Mouse (Mus musculus): Measurements from ENCODE around the gene Tex22.

Tex22 gene

DNA sequence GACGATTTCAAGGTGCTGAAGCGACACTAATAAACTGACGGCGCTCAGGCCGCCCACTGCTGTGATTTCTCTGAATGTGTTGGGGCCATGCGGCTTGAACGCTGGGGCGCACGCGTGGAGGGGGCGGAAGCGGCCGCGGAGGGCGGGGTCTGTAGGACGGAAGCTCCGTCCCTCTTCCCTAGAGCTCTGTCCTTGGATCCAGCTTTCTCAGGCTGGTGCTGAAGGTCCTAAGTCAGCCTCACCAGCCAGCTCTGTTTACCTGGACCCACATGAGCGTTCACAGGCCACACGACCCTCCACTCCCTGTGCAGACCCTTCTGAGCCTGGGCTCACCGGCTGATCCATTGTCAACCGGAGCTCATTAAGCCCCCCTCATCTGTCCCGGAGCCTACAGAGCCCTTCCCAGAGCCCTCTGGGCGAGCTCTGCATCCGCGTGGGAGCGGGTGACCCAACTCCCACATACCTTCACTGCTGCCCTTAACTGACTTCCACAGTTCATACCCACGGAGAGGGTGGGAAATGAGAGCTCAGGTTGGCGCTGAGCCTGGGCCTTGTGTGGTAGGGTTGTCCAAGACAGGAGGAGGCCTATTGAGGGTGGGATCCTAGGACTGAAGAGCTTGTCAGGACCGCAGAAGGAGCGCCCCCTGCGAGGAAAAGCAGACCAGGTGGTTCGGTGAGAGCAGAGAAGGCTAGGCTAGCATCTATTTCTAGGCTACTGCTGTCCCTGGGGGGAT, at the start of gene Tex22:
Gene Tex22, plus strand, starts transcription at position 174 of the 734 bp plus-strand sequence.
- DNase-seq (ENCODE audit: low read depth): peak; percentile 38

DNA sequence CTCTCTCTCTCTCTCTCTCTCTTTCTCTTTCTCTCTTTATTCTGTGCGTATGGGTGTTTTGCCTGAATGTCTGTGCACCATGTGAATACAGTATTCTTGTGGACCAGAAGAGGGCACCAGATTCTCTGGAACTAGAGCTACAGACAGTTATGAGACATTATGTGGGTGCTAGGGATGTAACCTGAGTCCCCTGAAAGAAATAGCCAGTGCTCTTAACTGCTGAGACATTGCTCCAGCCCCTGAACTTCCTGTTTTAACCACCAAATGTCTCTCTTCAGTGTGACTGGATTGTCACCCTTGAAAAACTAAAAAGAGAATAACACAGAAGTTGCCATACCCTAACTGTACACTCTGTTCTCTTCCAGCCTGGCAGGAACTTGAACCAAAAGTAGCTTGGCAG, 47.7 kb upstream of the Tex22 start:
- DNase-seq (ENCODE audit: low read depth): no peak

DNA sequence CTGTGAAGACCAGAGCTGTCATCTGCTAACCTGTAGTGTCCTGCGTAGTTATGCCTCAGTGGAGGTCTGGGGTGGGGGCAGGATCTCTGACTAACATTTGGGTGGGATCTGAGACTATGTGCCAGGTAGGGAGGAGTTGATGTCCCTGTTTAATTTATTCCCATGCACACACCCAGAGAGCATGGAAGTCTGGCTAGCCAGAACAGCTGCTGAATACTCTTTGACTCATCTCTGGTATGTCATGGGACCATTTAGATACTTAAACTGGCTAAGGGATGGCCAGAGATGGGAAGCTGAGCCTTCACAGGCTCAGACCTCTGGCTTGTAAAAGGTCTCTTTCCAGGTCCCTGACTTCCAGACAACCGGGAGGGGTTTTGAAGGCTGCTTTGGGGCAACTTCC, 46.8 kb upstream of the Tex22 start:
- no peak for DNase-seq (ENCODE audit: low read depth)

DNA sequence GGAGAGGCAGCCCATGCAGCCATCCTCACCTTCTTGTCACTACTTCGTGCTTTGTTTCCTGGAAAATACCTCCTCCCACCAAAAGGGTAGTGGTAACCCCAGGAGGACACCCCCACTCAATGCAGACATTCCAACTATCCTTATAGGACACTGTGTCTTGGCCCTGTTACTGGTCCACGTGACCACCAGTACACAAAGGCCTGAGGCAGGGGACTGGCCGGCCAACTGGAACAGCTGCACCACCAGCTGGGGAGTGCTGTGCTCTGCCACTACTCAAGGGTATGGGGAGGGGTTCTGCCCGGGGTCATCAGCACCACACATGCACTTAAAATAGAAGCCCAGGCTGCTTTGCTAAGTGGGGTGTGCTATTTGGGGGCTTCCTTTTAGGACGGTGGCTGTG, 46.2 kb upstream of the Tex22 start:
- DNase-seq (ENCODE audit: low read depth): no peak

DNA sequence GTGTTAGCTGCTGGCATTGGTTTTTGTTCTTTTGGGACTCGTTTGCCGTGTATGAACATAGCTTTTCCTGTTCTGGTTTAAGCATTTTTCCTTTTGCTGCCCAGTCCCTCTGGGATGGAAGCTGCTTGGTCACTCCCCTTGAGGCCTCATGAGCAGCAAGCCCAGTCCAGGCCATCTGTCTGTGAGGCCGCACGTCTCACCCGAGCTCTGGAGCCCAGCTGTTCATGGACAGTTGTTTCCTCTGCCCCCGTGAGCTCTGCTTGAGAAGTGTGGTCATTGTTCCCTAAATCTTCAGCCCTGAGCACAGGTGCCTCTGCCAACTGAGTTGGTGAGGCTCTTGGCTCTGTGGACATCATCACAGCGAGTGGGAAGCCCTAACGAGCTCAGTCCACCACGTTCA, 45.4 kb upstream of the Tex22 start:
- DNase-seq (ENCODE audit: low read depth): no peak

DNA sequence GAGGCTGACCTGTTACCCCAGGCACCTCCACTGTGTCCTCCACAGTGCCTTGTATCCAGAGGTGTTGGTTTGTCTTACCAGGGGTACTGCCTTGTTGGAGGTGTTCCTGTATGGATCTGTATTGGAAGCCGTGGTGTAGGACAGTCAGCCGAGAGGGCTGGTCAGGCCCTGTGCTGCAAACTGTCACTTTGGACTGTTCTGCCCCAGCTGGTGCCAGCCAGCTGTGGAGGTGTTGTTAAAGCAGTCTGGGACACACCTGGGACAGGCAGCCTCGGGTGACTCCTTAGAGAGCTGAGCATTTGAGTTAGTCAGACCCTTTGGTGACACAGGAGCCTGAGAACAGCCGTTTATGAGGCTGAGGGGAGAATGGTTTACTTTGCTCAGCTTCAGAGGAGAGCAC, 44.3 kb upstream of the Tex22 start:
- DNase-seq (ENCODE audit: low read depth): no peak

DNA sequence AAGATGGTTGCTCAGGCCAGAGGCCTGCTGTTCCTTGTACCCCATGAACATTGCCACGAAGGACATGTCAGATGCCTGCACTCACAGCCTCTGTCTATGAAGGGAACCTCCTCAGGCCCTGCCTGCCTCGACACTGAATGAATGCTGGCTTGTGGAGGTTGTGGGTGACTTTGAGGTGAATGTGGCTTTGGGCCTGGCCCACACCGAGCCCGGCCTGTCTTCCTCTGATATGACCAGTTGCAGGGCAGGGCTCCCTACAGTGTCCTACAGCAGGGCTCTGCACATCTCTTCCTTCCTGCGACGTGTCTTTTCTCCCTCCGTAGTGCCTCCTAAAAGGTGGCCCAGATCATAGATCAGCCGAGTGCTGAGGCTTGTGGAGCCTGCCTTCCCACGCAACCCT, 43.3 kb upstream of the Tex22 start:
- no peak for DNase-seq (ENCODE audit: low read depth)

DNA sequence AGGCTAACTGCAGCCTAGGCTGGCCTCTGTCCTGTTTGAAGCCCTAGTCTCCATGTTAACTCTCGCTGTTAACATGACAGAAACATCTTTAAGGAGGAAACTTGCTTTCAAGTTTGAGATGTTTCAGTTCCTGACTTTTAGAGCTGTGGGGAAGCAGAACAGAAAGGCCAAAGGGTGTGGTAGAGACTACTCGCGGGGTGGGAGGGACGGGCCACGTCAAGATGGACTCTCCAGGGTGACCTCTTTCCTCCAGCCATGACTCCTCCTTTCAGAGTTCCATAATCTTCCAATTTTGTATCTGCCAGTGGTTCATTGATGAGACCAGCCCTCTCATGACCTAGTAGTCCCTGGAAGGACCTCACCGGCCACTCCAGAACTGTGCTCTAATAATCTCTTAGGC, 42.9 kb upstream of the Tex22 start:
- no peak for DNase-seq (ENCODE audit: low read depth)

DNA sequence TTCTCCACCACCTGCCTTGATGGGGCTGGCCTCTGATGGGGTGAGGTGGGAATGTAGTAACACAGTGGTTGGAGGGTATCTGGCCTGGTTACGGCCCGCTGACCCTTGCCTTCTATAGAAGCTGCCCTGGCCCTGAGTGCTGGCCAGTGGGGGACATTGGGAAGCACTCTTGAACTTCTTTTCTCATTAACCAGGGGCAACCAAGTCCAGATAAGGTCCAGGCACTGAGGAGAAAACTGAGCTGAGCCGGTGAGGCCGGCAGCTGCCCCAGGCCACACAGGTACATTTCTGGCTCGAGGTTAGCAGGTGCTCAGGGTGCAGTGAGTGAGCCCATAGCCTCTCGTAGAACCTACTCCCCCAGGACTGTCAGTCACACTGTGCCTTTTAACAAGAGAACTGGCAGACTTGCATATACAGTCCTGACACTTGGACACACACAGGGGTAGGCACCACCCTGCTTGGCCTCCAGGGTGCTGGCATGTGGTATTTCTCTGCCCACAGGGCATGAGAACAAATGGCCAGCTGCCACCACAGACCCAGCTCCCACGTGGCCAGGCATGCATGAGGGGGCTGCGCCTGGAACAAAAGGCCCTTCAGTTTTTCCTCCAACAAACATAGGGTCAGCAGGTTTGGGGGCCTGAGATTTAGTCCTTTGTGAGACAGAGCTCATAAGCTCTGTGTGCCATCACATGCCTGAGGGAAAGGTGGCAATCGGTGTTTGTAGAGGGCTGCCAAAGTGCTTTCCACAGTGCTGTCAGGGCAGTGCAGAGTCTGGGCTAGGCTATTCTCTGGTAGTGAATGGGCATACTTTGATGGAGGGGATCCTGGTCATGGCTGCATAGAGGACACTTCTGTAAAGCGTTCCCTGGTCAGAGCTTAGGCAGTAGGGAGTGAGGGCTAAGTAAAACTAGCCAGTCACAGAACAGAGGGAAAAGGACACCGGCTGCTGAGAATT, 41.7 kb upstream of the Tex22 start:
- no peak for DNase-seq (ENCODE audit: low read depth)

DNA sequence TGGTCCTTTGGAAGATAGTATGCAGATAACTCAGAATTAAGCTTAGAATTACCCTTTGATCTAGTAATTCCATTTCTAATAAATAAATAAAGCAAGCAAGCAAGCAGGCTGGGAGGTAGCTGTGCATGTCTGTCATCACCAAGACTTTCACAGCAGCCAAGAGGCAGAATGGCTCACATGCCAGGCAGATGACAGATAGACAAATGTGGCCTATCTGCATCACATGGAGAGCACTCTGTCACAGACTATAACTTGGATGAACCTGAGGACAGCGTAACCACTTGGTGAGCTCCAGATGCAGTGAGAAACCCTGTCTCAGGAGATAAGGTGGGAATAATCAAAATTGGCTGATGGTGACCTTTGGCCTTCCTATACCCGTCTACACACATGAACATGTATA, 39.2 kb upstream of the Tex22 start:
- DNase-seq (ENCODE audit: low read depth): no peak

DNA sequence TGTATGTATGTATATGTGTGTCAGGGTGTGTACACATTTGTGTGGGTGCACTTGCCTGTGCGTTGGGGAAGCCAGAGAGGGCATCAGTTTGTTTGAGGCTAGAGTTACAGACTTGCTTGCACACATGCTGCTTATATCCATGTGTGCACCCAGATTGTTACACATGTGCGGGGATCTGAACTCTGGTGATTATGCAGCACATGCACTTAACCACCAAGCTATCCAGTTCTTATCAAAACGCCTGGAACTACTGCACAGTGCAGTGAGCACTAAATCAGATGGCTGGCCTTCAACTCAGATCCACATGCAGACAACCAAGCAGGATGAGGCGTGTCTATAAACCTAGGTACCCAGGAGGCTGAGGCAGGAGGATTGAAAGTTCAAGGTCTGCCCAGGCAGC, 37.3 kb upstream of the Tex22 start:
- DNase-seq (ENCODE audit: low read depth): no peak

DNA sequence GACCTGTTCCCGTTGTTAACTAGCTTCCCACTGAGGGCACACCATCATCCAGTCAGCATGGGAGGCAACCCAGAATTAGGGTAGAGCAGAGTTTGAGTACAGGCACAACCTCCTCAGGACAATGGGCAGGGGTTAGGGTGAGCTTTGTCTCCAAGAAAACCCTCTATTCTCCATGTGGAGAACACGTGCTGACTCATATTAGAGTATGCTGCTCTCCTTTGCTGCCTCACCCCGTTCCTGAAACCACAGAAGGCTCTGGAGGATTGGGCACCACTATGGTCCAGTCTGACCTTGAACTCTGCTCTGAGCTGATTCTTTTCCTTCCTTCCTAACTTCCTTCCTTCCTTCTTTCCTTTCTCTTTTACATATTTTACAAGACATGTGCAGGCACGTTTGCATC, 35.9 kb upstream of the Tex22 start:
- DNase-seq (ENCODE audit: low read depth): no peak

DNA sequence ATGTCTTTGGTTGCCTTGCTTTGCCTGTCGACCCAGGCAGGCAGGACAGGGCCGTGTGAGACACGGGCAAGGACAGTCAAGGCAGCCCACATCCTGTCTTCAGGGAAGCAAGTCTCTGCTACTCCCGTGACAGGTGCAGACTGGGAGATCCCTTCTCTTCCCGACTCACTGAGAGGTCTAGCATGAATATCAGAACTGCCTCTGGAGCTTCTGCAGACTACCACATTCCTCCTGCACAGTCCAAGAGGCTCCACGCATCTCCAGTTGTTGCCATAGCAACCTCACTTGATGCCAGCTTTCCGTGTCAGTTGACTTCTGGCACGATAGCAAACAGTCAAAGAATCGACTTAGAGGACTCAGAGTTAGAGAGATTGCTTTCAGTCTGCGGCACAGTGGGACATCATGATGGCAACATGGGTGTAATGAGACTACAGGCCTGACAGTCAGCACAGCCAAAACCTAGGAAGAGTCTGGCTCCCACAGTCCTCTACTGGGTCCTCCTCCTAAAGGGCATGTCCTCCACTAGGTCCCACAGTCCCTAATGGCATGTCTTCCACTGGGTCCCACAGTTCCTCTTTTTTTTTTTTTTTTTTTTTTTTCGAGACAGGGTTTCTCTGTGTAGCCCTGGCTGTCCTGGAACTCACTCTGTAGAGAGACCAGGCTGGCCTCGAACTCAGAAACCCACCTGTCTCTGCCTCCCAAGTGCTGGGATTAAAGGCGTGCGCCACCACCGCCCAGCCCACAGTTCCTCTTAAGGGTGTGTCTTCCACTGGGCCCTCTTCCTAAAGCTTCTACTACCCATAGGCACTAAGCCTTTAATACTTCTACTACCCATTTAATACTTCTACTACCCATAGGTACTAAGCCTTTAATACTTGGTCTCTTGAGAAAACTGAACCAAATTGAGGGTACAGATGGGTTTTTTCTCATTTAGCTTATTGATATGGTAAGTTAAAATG, 32.5 kb upstream of the Tex22 start:
- DNase-seq (ENCODE audit: low read depth): no peak

DNA sequence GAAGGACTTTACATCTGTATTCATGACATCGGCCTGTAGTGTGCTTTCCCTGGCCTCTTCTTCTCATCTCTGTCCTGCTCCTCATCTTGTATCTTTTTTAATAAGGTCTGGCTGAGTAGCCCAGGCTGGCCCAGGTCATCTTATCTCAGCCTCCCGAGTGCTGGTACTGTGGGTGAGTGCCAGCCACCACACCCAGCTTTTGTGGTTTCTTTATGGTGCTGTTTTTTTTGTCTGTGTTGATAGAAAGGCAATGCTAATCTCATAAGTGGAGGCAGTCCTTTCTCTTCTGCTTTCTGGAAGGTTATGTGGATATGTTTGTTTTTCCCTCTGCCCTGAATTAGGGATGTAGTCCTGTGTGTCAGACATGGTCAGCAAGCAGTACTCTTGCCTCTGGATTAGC, 31.8 kb upstream of the Tex22 start:
- no peak for DNase-seq (ENCODE audit: low read depth)

DNA sequence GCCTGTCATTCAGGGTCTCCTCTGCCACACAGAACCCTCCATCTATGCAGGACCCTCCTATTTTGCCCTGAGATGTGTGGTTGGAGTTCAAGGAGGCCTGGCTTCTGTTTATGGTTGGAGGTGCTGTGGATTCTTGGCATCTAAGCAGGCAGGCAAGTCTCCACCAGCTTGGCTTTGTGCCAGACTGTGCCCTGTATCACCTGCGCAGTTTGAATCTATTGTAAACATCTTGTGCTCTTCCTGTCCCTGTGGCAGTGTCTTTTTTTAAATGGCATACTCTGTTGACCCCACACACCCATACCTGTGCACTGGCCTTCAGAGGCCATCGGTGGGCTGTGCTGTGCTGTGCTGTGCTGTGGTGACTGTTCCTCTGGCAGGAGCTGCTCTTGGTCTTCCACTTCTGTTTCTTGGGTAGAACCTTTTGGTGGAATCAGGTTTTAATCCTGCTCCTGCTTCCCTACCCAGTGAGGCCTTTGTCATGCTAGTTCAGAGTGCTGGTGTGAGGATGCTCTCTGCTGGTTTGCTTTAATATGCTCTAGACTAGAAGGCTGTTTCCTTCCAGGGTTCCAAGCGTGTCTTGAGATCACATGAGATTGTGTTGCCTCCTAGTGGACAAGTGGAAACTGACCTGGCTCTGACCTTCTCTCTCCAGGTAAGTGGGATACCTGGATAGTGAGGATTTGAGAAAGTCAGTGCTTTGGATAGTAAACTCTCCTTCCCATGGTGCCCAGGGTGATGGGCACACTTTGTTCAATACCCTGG, 29.2 kb upstream of the Tex22 start:
- no peak for DNase-seq (ENCODE audit: low read depth)

DNA sequence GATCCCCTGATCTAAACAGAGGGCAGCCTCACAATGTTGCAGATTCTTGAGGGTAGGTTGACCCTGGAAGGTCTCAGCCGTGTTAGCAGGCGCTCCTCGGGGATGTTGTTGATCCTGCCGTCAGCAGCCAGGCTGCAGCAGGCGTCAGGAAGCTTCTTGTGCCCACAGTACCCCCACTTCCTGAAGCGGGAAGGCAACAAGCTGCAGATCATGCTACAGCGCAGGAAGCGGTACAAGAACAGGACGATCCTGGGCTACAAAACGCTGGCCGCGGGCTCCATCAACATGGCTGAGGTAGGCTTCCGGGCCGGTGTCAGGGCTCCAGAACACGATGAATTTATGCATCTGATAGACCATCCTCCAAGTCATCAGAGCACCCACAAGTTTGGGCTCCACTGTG, 27.4 kb upstream of the Tex22 start:
- no peak for DNase-seq (ENCODE audit: low read depth)

DNA sequence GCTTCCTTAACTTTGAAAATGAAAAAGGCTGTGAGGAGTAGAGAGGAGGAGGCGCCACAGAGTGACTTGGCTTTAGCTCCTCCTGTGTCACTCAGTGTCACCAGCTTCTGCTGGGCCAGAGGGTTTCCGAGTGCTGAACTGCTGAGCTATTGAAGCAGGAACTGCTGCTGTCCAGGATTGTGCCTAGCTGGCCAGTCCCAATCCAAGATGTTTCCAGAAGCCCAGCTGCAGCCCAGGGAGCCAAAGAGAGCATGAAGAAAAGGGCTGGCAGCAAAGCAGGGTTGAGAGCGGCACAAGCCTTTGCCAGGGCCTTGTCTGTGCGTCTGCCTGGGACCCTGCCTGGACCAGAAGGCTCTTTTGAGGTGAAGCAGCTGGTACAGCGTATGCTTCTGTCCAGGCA, 26.2 kb upstream of the Tex22 start:
- DNase-seq (ENCODE audit: low read depth): no peak

DNA sequence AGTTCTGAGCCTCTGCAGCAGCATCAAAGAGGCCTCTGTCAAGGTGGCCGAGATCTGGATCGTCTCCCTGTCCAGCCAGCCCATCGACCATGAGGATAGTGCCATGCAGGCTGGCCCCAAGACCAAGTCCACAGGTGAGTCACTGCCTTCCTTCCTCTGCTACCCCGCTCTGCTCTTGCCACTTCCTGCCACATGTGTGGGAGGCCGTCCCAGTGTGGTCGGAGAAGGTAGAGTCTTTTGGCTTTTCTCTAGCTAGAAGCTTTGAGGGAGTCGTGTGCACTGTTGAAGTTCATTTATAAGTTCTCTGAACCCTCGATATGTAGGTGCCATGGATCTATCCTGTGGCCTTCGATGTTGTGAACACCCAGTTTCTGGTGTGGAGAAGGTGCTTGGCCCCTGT, 24.5 kb upstream of the Tex22 start:
- no peak for DNase-seq (ENCODE audit: low read depth)

DNA sequence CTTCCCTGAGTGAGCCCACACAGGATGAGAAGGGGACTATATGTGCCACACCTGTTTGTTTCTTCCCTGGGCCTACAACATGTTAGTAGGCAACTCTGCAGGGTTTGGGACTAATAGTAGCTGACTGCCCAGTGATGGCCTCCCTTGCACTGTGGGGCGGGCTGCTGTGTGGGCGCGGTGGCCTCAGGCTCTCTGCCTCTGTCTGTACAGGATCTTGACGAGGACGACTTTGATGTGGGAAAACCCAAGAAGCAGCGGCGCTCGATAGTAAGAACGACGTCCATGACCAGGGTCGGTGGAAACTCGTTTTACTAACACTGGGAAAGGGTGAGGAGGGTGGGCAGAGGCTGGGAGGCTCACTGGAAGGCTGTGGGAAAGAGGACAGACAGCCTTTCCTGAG, 23.6 kb upstream of the Tex22 start:
- no peak for DNase-seq (ENCODE audit: low read depth)

DNA sequence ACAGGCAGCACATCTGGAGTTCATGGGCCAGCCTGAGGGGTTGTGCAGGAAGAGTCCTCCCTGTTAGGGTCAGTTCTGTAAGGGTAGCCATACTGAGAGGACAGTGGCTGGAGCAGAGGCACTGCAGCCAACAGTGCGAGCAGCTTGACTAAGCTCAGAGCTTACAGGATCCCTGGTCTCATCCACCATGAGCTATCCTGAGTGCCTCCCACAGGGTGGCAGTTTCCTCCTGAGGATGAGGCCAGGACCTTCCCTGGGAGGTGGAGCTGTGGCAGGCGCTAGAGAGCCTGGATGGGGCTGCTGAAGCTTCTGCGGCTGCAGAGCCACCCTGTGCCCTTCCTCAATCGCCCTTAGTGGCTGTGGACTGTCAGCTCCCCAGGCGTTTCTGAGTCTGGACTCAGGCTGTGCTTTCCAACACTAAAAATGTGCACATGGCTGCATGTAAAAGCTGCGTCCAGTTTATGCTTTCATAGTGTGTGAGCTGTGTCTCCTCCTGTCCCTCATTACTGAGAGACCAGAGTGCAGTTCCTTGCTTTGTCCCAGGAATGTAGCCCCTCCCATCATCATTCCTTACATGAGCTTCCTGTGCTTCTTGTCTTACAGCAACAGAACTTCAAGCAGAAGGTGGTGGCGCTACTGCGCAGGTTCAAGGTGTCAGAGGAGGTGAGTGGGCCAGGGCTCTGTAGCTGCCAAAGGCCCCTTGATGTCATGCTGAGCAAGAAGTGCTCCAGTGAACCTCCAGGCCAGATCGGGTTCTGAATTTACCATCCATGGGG, 22.5 kb upstream of the Tex22 start:
- no peak for DNase-seq (ENCODE audit: low read depth)

DNA sequence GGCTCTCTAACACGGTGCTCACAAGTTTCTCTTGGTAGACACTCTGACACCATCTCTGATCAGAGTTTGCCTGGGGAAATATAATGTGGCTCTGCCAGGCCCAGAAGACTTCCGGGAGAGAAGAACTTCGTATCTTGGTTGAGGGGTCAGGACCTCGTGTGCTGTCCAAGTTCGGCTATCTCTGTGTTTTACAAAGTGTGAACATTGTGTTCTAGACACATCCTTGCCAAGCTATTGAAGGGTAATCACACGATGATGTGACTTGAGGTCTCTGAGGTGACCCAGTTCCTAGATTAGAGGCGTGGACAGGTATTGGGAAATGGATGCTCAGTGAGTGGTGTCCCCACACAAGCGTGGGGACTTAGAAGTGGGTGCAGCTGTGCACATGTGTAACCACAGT, 18.2 kb upstream of the Tex22 start:
- no peak for DNase-seq (ENCODE audit: low read depth)

Data from c-Kit-positive CD71-negative TER-119-negative erythroid progenitor cells, embryonic 14.5 days (primary cell).